ENCODE assay signal across 11 mouse cellular contexts in genomic region chr7:62428337-62428736, GRCm38 (mm10). TPM values are rescaled to one million over a fixed set of nuclear protein-coding genes. Genes with fewer than 3 reads are reported as not detected.
DNase-seq lines count a peak whose midpoint lies in the region; ATAC-seq and TF ChIP-seq lines count a peak whose summit lies in the region.
"Had no signal": no experiment of that assay in that cellular context is flagged by ENCODE, and none has a peak within 500 bp of the region (broad histone marks: within the 10 kb centered on the region; RNA-seq: fewer than 3 reads in every experiment).

No protein-coding gene starts in this region.

- H3K9ac ChIP-seq in forebrain, postnatal 0 days = no peak overlapping the region
- no peak overlapping the region for H3K9ac ChIP-seq in forebrain, embryonic 15.5 days (replicated peaks)
- H3K9ac ChIP-seq in liver, postnatal 0 days (replicated peaks) = no peak overlapping the region
- H3K9ac ChIP-seq in liver, embryonic 11.5 days (ENCODE audit: low read depth, low read length) = no peak overlapping the region
- H3K9ac ChIP-seq: heart, embryonic 15.5 days; midbrain, embryonic 12.5 days had no signal

- 25% methylated on average over 8 of the region's 8 CpGs for WGBS in forebrain, postnatal 0 days
- 22% methylated on average over 8 of the region's 8 CpGs for WGBS in forebrain, embryonic 15.5 days
- 21% methylated on average over 8 of the region's 8 CpGs for WGBS in liver, postnatal 0 days (ENCODE audit: insufficient replicate concordance)
- WGBS in liver, embryonic 11.5 days = 20% methylated on average over 8 of the region's 8 CpGs

- H3K27ac ChIP-seq in forebrain, postnatal 0 days (ENCODE audit: low read depth, low read length) = no peak overlapping the region
- H3K27ac ChIP-seq in forebrain, embryonic 15.5 days (replicated peaks) = no peak overlapping the region
- no peak overlapping the region for H3K27ac ChIP-seq in liver, postnatal 0 days (ENCODE audit: low read depth)
- no peak overlapping the region for H3K27ac ChIP-seq in liver, embryonic 11.5 days (ENCODE audit: low read depth, low read length)
- H3K27ac ChIP-seq: heart, embryonic 15.5 days; midbrain, embryonic 12.5 days had no signal

- H3K36me3 ChIP-seq in forebrain, postnatal 0 days (ENCODE audit: insufficient read depth) = no peaks in the 10 kb centered on the region
- no peaks in the 10 kb centered on the region for H3K36me3 ChIP-seq in forebrain, embryonic 15.5 days
- no peaks in the 10 kb centered on the region for H3K36me3 ChIP-seq in liver, postnatal 0 days (replicated peaks; ENCODE audit: insufficient read depth, low read length)
- H3K36me3 ChIP-seq in liver, embryonic 11.5 days (ENCODE audit: control insufficient read depth, insufficient read depth, low read length) = no peaks in the 10 kb centered on the region
- H3K36me3 ChIP-seq: heart, embryonic 15.5 days; midbrain, embryonic 12.5 days had no signal

- no peak for TF ChIP-seq EP300 in liver, postnatal 0 days (IDR thresholded peaks at IDR 0.05; ENCODE audit: low read depth)

- no peaks in the 10 kb centered on the region for H3K4me1 ChIP-seq in forebrain, postnatal 0 days (ENCODE audit: insufficient read depth)
- no peaks in the 10 kb centered on the region for H3K4me1 ChIP-seq in forebrain, embryonic 15.5 days
- no peaks in the 10 kb centered on the region for H3K4me1 ChIP-seq in liver, postnatal 0 days (ENCODE audit: insufficient read depth)
- H3K4me1 ChIP-seq in liver, embryonic 11.5 days (replicated peaks; ENCODE audit: control insufficient read depth, insufficient read depth, low read length) = no peaks in the 10 kb centered on the region
- H3K4me1 ChIP-seq: heart, embryonic 15.5 days; midbrain, embryonic 12.5 days had no signal

- peak; percentile 68 for TF ChIP-seq CTCF in forebrain, postnatal 0 days (IDR thresholded peaks at IDR 0.05; ENCODE audit: low read depth)
- TF ChIP-seq CTCF in liver, postnatal 0 days (IDR thresholded peaks at IDR 0.05; ENCODE audit: low read depth) = peak; percentile 62

- H3K4me3 ChIP-seq in forebrain, postnatal 0 days (ENCODE audit: low read depth, low read length) = no peak overlapping the region
- no peak overlapping the region for H3K4me3 ChIP-seq in forebrain, embryonic 15.5 days
- no peak overlapping the region for H3K4me3 ChIP-seq in liver, postnatal 0 days (ENCODE audit: low read depth, low read length)
- no peak overlapping the region for H3K4me3 ChIP-seq in liver, embryonic 11.5 days (ENCODE audit: low read depth, low read length)
- H3K4me3 ChIP-seq: heart, embryonic 15.5 days; midbrain, embryonic 12.5 days had no signal

- ATAC-seq in forebrain, postnatal 0 days = no peak
- ATAC-seq in forebrain, embryonic 15.5 days (replicated peaks) = no peak
- no peak for ATAC-seq in liver, postnatal 0 days
- no peak for ATAC-seq in liver, embryonic 11.5 days (replicated peaks; ENCODE audit: low FRiP score)

- no peak overlapping the region for H3K4me2 ChIP-seq in forebrain, postnatal 0 days (ENCODE audit: low read depth)
- H3K4me2 ChIP-seq in forebrain, embryonic 15.5 days (replicated peaks) = no peak overlapping the region
- H3K4me2 ChIP-seq in liver, postnatal 0 days (ENCODE audit: low read depth, low read length) = no peak overlapping the region
- no peak overlapping the region for H3K4me2 ChIP-seq in liver, embryonic 11.5 days
- H3K4me2 ChIP-seq: heart, embryonic 15.5 days; midbrain, embryonic 12.5 days had no signal

- H3K27me3 ChIP-seq in forebrain, postnatal 0 days (ENCODE audit: insufficient read depth, low read length) = no peaks in the 10 kb centered on the region
- H3K27me3 ChIP-seq in forebrain, embryonic 15.5 days = no peaks in the 10 kb centered on the region
- H3K27me3 ChIP-seq in liver, postnatal 0 days (ENCODE audit: insufficient read depth, low read length) = no peaks in the 10 kb centered on the region
- H3K27me3 ChIP-seq in liver, embryonic 11.5 days (replicated peaks; ENCODE audit: control insufficient read depth, insufficient read depth, low read length) = no peaks in the 10 kb centered on the region
- H3K27me3 ChIP-seq: heart, embryonic 15.5 days; midbrain, embryonic 12.5 days had no signal

- DNase-seq in forebrain, postnatal 0 days = peak; percentile 62
- DNase-seq in liver, postnatal 0 days = no peak
- no peak for DNase-seq in liver, embryonic 11.5 days (ENCODE audit: low spot score)
- DNase-seq in ZHBTc4 (ENCODE audit: low read depth, low spot score) = peak; percentile 27
- peak; percentile 49 for DNase-seq in kidney, postnatal 10 days
- no peak for DNase-seq in urinary bladder, adult 18-20 months (ENCODE audit: low spot score in 2 of 2)
- no peak for DNase-seq in yolk sac, embryonic 10.5 days (ENCODE audit: low spot score)

- 0 out of 2 replicates have a peak, but pooled peaks cover 3% of the 10 kb centered on the region for H3K9me3 ChIP-seq in forebrain, postnatal 0 days (ENCODE audit: low read length)
- H3K9me3 ChIP-seq in forebrain, embryonic 15.5 days = no peaks in the 10 kb centered on the region
- H3K9me3 ChIP-seq in liver, postnatal 0 days (ENCODE audit: low read length) = no peaks in the 10 kb centered on the region
- H3K9me3 ChIP-seq in liver, embryonic 11.5 days (ENCODE audit: control insufficient read depth, low read length) = no peaks in the 10 kb centered on the region
- H3K9me3 ChIP-seq: heart, embryonic 15.5 days; midbrain, embryonic 12.5 days had no signal

RNA-seq across cellular contexts. Expression of gene Mkrn3, which starts 8.4 kb away (rescaled TPM):
- 31.2 and 39.7 TPM in 2 replicates for total RNA-seq in forebrain, postnatal 0 days (2014; rRNA removed)
- 19.8 and 23.6 TPM in 2 replicates for polyA plus RNA-seq in forebrain, postnatal 0 days (2015; fragmentation: Nextera tagmentation; extraction: Ambion mirVana)
- polyA plus RNA-seq in forebrain, embryonic 15.5 days (2015; fragmentation: Nextera tagmentation; extraction: Ambion mirVana) = 23.2 and 23.8 TPM in 2 replicates
- 0.25 and 0.36 TPM in 2 replicates for polyA plus RNA-seq in liver, postnatal 0 days (2015; fragmentation: Nextera tagmentation; extraction: Ambion mirVana)
- 1.9 and 2.0 TPM in 2 replicates for polyA plus RNA-seq in liver, embryonic 11.5 days (2014; fragmentation: Nextera tagmentation; extraction: Ambion mirVana)

RNA-seq across cellular contexts. Expression of gene Peg12, which starts 36.0 kb away (rescaled TPM):
- 4.2 and 5.7 TPM in 2 replicates for total RNA-seq in forebrain, postnatal 0 days (2014; rRNA removed)
- 6.5 and 6.9 TPM in 2 replicates for polyA plus RNA-seq in forebrain, postnatal 0 days (2015; fragmentation: Nextera tagmentation; extraction: Ambion mirVana)
- polyA plus RNA-seq in forebrain, embryonic 15.5 days (2015; fragmentation: Nextera tagmentation; extraction: Ambion mirVana) = 20.8 and 23.9 TPM in 2 replicates
- 1.1 and 1.3 TPM in 2 replicates for polyA plus RNA-seq in liver, postnatal 0 days (2015; fragmentation: Nextera tagmentation; extraction: Ambion mirVana)
- polyA plus RNA-seq in liver, embryonic 11.5 days (2014; fragmentation: Nextera tagmentation; extraction: Ambion mirVana) = 13.0 TPM in 2 replicates

RNA-seq across cellular contexts. Expression of gene Magel2, which starts 51.5 kb away (rescaled TPM):
- 8.7 and 21.4 TPM in 2 replicates for total RNA-seq in forebrain, postnatal 0 days (2014; rRNA removed)
- polyA plus RNA-seq in forebrain, postnatal 0 days (2015; fragmentation: Nextera tagmentation; extraction: Ambion mirVana) = 4.1 and 8.6 TPM in 2 replicates
- 8.7 and 11.9 TPM in 2 replicates for polyA plus RNA-seq in forebrain, embryonic 15.5 days (2015; fragmentation: Nextera tagmentation; extraction: Ambion mirVana)
- 0.02 TPM in 1 of 2 replicates, not detected in the other for polyA plus RNA-seq in liver, postnatal 0 days (2015; fragmentation: Nextera tagmentation; extraction: Ambion mirVana)
- polyA plus RNA-seq in liver, embryonic 11.5 days (2014; fragmentation: Nextera tagmentation; extraction: Ambion mirVana) = 0.51 and 0.61 TPM in 2 replicates
- polyA plus RNA-seq: testis, adult 2 months had no signal

Comparison
In these comparisons a context has a peak if more than half of its experiments do, and no peak if none do; other contexts are left out.
1. DNase-seq: peak in forebrain, postnatal 0 days (single experiment), ZHBTc4 (single experiment) and kidney, postnatal 10 days (single experiment); none in liver, postnatal 0 days (single experiment), liver, embryonic 11.5 days (single experiment), urinary bladder, adult 18-20 months (0 of 2) and yolk sac, embryonic 10.5 days (single experiment).